Mouse (Mus musculus): ENCODE data around the gene Otx1.

Otx1 gene

DNA sequence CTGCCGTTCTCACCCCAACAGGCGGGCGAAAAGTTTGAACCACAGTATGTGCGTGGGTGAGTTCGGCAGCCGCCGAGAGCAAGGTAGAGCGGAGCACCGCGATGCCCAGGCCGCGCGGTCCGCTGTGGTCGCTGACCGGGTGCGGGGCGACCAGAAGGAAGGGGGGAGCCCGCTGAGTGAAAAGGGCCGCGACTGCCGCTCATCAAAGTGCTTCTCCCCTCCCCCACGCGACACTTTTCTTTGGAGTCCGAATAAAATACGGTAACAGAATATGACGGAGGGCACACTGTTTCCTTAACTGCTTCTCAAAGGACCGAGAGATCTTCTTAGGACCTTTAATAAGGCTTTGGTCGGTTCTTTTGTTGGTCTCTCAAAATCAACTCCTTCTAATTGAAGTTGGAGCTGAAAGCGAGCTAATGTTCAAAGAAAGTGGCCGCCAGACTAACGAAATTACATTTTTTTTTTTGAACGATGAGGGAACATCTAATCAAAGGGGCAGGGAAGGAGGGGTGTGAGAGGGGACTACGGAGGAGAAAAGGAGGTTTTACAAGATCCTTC, at the start of gene Otx1:
Otx1 (minus strand) TSS at position 115 of the 558 bp plus-strand sequence.
- DNase-seq (ENCODE audit: low spot score): no peak

- DNase-seq (ENCODE audit: low spot score): no peak
Observed at GRCm38 (mm10) chr11:22050864-22051263, 48.2 kb upstream of the Otx1 start.

DNA sequence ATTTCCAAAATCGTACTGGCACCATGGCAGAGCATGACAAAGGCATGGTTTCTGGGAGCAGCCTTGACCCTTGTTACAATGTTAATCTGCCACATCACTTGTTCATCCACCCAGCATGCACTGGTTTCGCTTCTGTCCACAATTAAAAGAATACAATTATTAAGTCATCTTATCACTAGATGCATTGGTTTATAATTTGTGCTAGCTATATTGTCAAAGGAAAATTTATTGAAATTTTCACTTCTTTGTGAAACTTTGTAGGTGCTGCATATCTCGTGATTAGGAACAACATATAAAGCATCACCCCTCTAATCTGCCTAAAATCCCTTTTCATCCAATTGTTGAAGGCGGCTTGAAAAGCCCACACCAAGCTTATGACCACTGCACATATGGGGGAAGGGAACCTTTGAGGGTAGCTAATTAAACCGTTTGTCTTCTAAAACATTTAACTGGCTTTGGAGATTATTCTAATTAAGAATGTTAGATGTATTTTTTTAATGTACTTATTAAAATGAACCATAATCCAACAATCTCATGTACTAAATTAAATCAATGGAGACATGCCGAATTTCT, 37.2 kb upstream of the Otx1 start:
- no peak for DNase-seq (ENCODE audit: low spot score)

- no peak for DNase-seq (ENCODE audit: low spot score)
Observed at GRCm38 (mm10) chr11:22034564-22035105, 31.9 kb upstream of the Otx1 start.

GRCm38 (mm10) chr11:22033582-22033981, 30.9 kb upstream of the Otx1 start:
- DNase-seq (ENCODE audit: low spot score): no peak

GRCm38 (mm10) chr11:22020602-22021001, 17.9 kb upstream of the Otx1 start:
- DNase-seq (ENCODE audit: low spot score): no peak

- DNase-seq (ENCODE audit: low spot score): no peak
Observed at GRCm38 (mm10) chr11:22017444-22017843, 14.7 kb upstream of the Otx1 start.

GRCm38 (mm10) chr11:22016341-22016740, 13.6 kb upstream of the Otx1 start:
- no peak for DNase-seq (ENCODE audit: low spot score)

DNA sequence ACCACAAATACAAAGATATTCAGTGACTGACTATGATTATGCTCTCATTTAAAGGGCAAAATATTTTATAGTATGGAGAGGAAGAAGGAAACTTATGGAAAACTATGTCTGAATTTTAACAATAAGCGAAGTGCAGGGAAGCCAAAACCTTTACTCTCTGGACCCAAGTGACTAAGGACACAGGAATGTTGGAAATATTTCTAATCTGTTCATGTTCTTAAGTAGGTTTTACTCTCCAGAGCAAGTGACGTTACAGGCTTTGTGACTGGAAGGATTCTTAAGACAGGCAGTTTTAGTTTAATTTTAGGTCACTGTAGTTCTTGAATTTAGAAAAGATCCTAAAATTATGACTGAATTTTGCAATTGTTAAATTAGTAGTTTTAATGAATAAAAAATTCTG, 6.1 kb upstream of the Otx1 start:
- DNase-seq (ENCODE audit: low spot score): no peak

DNA sequence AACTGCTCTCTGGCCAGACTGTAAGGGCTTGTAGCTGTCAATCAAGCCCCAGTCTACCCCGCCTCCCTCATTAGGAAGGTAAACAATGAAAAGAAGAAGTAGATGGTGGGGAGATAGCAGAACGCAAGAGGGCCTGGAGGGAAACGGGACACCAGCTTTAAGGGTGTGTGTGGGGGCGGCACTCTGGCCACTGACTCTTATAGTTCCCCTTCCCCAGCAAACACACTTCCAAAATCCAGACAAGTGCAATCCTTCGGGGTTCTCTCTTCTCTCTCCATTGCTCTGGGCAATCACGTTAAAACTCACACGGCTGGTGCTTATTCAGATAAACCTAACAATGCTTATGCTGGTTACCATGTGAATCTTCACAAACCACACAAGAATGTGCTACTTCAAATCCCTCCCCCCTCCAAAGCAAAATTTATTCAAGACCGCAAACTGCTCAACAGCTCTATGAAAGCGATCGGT, 5.5 kb upstream of the Otx1 start:
- DNase-seq (ENCODE audit: low spot score): no peak

DNA sequence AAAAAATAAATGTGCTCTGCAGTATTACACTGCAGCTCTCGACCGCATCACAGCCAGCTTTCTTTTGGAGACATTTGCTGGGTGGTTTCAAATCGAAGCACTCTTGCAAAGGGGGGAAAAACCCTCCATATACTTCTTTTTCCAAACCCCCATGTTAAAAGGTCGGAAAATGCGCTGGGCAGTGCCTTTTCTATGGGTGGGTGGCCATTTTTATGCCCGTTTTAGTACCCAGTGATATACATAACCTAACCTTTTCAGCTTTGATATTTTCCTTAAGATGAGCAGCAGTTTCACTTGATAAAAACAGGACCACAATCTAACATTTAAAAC, 5.0 kb upstream of the Otx1 start:
- DNase-seq (ENCODE audit: low spot score): no peak

DNA sequence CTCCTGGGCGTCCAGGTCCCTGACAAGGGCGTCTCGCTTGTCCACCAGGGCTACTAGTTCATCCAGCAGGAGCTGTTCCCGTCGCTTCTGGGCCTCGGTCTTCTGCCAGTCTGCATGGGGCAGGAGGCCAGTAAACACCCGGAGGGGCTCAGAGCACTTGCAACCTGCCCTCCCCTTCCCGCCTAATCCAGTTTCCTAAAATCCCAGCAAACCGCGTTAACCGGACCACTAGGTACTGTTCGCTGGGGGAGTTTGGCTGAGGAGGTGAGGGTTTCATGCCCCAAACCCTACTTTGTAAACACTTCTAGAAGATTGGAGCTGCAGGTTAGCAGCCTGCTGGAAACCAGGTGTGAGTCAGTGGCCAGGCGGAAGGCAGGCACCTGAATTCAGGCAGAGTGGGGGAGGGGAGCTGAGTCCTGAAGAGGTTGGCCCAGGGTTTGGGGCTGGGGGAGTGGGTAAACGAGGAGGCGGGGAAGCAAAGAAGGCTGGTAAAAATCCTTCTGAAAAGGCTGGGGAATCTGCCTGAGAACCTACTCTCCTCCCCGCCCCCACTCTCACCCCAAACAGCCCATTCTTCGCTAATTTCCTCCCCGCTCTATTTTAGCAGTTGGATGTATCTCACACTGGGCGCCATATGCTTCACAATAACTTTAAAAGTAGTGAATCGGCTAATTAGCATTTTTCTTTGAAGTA, 4.5 kb upstream of the Otx1 start:
- DNase-seq (ENCODE audit: low spot score): no peak

DNA sequence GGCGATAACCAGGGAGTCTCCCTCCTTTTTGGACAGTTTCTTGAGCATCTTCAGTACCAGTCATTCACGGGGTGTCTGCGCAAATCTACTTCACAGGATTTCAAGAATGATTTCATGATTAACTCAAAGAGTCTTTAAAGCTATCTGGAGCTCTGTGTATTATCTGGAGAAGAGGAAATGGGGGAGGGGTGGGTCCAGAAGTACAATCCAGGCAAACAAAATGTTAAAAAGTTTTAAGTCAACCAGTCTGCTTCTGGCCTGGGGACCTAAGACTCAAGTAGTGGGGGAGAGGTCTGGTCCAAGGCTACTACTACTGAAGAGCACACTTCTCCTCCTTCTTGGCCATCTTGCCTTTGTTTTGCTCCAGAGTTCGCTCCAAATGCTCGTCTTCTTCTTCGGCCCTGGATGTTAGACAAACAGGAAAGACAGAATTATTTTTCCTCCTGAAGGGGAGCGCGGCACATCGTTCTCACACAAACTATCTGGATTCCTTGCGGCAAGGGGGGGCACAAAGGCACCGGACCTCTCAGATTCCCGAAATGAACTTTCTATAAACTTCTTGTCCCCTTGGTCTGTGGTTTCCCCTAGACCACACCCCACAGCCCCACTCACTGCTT, 3.9 kb upstream of the Otx1 start:
- DNase-seq (ENCODE audit: low spot score): no peak

GRCm38 (mm10) chr11:22005281-22005870, 2.7 kb upstream of the Otx1 start:
- DNase-seq (ENCODE audit: low spot score): no peak

DNA sequence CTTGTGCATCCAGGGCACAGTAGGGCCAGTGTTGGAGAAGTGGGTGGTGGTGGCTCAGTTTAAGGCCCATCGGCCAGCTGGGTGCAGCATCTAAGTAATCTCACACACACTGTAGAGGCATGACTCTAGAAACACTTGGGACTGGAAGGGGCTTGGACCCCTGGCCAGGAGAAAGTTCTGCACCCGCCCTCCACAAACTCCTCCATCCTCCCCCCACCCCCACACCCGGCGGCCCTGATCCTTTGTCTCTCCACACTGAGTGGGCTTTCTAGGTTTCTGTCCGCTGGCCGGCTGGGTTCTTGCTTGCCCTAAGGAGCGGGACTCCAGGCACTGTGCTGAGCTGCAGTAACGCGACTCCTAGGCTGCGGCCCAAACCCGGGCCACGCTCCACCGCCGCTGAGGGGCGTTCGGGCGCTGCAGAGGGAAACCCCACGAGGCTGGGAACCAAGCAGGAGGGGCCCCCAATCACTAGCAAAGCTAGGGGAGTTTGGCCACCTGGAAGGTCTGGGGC, 1.7 kb upstream of the Otx1 start:
- DNase-seq (ENCODE audit: low spot score): no peak

DNA sequence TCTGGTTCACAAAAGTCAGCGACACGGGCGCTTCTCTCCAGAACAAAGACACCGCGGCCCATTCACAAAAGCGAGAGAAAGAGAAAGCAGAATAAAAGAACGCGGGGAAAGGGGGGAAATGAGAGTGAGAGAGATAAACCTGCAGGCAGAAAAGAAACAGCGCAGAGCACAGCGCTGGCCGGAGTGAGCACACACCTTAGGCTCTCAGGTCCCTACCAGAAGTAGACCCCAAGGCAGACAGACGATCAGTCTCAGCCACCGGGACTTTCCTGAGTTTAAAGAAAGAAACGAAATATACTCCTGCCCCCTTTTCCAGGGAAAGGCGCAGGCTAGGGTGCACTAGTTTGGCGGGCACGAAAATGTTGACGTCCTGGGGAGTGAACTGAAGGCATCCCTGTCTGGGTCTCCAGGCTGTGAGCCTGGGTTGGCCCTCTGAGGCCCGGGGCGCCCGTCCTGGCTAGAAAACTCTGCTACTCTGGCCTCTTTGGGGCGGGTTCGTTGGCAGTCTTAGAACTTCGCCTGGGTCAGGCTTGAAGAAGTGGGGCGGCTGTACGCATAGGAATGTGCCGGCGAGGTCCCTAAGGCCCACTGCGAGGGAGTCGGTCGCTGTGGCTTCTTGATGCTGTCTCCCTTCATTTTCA, 764 bp upstream of the Otx1 start:
- DNase-seq (ENCODE audit: low spot score): no peak

DNA sequence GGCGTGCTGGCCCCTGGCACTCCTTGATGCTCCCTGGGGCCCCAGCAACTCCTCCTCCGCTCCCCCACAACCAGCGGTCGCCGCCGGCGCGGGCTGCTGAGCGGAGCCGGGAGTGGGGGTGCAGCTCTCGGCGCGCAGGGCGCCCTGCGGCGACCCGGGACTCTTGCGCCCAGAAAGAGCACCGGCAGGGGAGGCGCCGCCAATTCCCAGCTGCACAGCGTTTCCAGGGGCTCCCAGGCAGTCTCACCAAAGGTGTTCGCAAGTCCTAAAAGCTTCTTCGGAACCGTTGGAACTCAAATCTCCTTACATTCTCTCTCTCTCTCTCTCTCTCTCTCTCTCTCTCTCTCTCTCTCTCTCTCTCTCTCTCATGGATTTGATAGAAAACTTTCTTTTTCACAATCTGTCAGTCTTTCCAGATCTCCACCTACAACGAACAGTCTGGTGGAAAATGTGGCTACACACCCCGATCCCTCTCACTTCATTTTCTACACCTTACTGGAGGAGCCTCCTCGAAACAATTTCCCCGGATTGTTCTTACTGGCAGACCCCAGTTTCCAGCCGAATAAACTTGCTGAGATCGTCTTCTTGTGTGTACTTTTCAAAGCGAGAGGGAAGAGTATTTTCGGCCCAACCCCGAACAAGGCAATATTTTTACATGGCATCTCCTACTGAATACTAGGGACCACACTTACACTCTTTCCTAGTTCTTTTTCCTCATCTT, 475 bp downstream of the Otx1 start:
- no peak for DNase-seq (ENCODE audit: low spot score)

DNA sequence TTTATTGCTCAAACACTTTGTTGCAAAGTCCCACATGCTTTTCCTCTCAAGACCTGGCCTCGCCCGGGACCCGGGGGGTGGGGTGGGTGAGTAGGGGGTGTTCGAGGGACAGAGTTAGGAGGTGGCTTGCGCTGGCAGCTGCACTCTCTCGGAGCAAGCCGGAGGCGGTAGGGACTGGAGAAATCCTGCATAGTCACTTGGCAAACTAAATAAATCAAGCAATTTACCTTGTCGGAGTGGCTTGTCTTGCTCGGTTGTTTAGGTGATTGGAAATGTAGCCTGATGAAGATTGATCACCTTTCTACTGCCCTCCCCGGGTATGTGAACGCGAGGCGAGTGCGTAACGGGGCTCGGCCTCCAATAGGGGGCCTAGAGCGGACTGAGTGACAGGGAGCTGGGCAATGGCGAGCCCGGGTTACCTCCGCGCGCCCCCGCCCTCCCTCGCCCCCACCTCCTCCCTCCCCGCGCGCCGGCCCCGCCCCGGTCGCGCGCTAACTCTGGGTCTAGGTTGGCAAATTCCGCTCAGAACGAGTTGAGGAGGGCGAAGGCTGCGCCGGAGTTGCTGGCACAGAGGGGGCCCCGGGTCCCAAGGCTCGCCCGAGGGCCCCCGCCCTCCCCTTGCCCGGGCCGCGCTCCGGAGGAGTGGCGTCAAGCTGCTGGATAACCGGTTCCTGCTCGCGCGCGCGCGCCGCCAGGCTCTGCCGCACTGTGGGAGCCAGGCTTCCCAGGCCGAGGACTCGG, 1.2 kb downstream of the Otx1 start:
- no peak for DNase-seq (ENCODE audit: low spot score)

GRCm38 (mm10) chr11:22000316-22001076, 2.2 kb downstream of the Otx1 start:
- no peak for DNase-seq (ENCODE audit: low spot score)
